Mouse (Mus musculus): ENCODE measurements around the gene Tex14.
"Not testable (repeated sequence)": the region's sequence is repeated elsewhere in the genome, so short reads cannot be mapped to it uniquely, and the experiment has no call there.

Tex14 gene

GRCm38 (mm10) chr11:87448476-87449199 lies 43.8 kb downstream of the Tex14 start:
- not testable (repeated sequence) for DNase-seq

GRCm38 (mm10) chr11:87449200-87449547 lies 44.3 kb downstream of the Tex14 start:
- DNase-seq: no peak

- DNase-seq: not testable (repeated sequence)
These were observed 45.0 kb downstream of the Tex14 start for GRCm38 (mm10) chr11:87449847-87450246.

- DNase-seq: not testable (repeated sequence)
These were observed 47.9 kb downstream of the Tex14 start for GRCm38 (mm10) chr11:87452779-87453178.

- DNase-seq: no peak
These were observed 48.6 kb downstream of the Tex14 start for GRCm38 (mm10) chr11:87453216-87454034.

GRCm38 (mm10) chr11:87454035-87454690 lies 49.3 kb downstream of the Tex14 start:
- no peak for DNase-seq

- DNase-seq: no peak
These were observed 50.7 kb downstream of the Tex14 start for GRCm38 (mm10) chr11:87455573-87455972.

- no peak for DNase-seq
These were observed 51.1 kb downstream of the Tex14 start for GRCm38 (mm10) chr11:87455984-87456383.

GRCm38 (mm10) chr11:87460566-87460965 lies 55.7 kb downstream of the Tex14 start:
- no peak for DNase-seq

GRCm38 (mm10) chr11:87461780-87462460 lies 57.1 kb downstream of the Tex14 start:
- peak; percentile 73 to 83 for DNase-seq

- peak in 1 of 2 experiments; percentile 57 for DNase-seq
These were observed 57.8 kb downstream of the Tex14 start for GRCm38 (mm10) chr11:87462461-87463242.

- no peak for DNase-seq
These were observed 58.3 kb downstream of the Tex14 start for GRCm38 (mm10) chr11:87463243-87463540.

GRCm38 (mm10) chr11:87463792-87464430 lies 59.0 kb downstream of the Tex14 start:
- not testable (repeated sequence) for DNase-seq

GRCm38 (mm10) chr11:87465990-87466593 lies 61.2 kb downstream of the Tex14 start:
- DNase-seq: no peak

- DNase-seq: peak; percentile 61 to 66
These were observed 62.8 kb downstream of the Tex14 start for GRCm38 (mm10) chr11:87467491-87468277.

- peak in 1 of 2 experiments; percentile 27 for DNase-seq
These were observed 63.4 kb downstream of the Tex14 start for GRCm38 (mm10) chr11:87468278-87468655.

- no peak for DNase-seq
These were observed 63.9 kb downstream of the Tex14 start for GRCm38 (mm10) chr11:87468706-87469315.

GRCm38 (mm10) chr11:87470807-87471698 lies 66.2 kb downstream of the Tex14 start:
- peak; percentile 60 to 75 for DNase-seq

GRCm38 (mm10) chr11:87471699-87471997 lies 66.8 kb downstream of the Tex14 start:
- DNase-seq: not testable (repeated sequence)

Data from thymus, adult 18-20 months (tissue).